Comparison of ENCODE assay signal across 11 mouse cellular contexts in genomic region chr17:51408367-51408766, GRCm38 (mm10).
DNase-seq lines count a peak whose midpoint lies in the region; ATAC-seq and TF ChIP-seq lines count a peak whose summit lies in the region.
"Had no signal": no experiment of that assay in that cellular context is flagged by ENCODE, and none has a peak within 500 bp of the region (broad histone marks: within the 10 kb centered on the region; RNA-seq: fewer than 3 reads in every experiment).

No protein-coding gene starts in this region.

- H3K9me3 ChIP-seq in heart, embryonic 16.5 days (replicated peaks; ENCODE audit: control insufficient read depth, low read length), result no peaks in the 10 kb centered on the region
- H3K9me3 ChIP-seq in intestine, embryonic 15.5 days, result no peaks in the 10 kb centered on the region
- H3K9me3 ChIP-seq: limb, embryonic 13.5 days had no signal

- H3K27ac ChIP-seq in heart, embryonic 16.5 days (ENCODE audit: low read length), result 0 out of 2 replicates have a peak overlapping the region, but pooled peaks have one; percentile 37
- H3K27ac ChIP-seq in liver, adult 2 months (replicated peaks; ENCODE audit: insufficient read depth, low read depth, low read length), result no peak overlapping the region
- H3K27ac ChIP-seq in intestine, embryonic 15.5 days, result no peak overlapping the region
- H3K27ac ChIP-seq: limb, embryonic 13.5 days had no signal

- no peak for TF ChIP-seq CTCF in liver, adult 2 months (IDR thresholded peaks at IDR 0.05; ENCODE audit: low read depth, low read length)

- peak; percentile 61 for ATAC-seq in heart, embryonic 16.5 days (replicated peaks; ENCODE audit: extremely low read depth, insufficient read depth, low FRiP score)
- peak; percentile 69 for ATAC-seq in megakaryocyte-erythroid progenitor cell, adult 5-6 weeks (replicated peaks; ENCODE audit: low FRiP score, low TSS enrichment, poor library complexity, severe bottlenecking)
- ATAC-seq in intestine, embryonic 15.5 days, result no peak

- no peak for TF ChIP-seq POLR2A in liver, adult 2 months (IDR thresholded peaks at IDR 0.05; ENCODE audit: extremely low read depth, insufficient read depth, low read length)

- no peak overlapping the region for H3K4me3 ChIP-seq in heart, embryonic 16.5 days (ENCODE audit: low read length)
- H3K4me3 ChIP-seq in liver, adult 2 months (ENCODE audit: insufficient read depth, low read depth, low read length), result no peak overlapping the region
- H3K4me3 ChIP-seq in intestine, embryonic 15.5 days (replicated peaks), result no peak overlapping the region
- H3K4me3 ChIP-seq: limb, embryonic 13.5 days had no signal

- no peak for DNase-seq in heart, postnatal 4 days
- DNase-seq in liver, adult 2 months (ENCODE audit: extremely low read depth, low read depth, low spot score), result peak; percentile 5
- DNase-seq in thymus, postnatal 4 days, result peak; percentile 83
- no peak for DNase-seq in right cerebral cortex, postnatal 4 days
- DNase-seq in testis, postnatal 10 days (ENCODE audit: low spot score), result no peak
- DNase-seq: cerebellum, adult 2 months; heart, postnatal 36 days had no signal

- 46% methylated on average over 3 of the region's 3 CpGs for WGBS in heart, embryonic 16.5 days
- 57% methylated on average over 3 of the region's 3 CpGs for WGBS in liver, adult 2 months
- 44% methylated on average over 3 of the region's 3 CpGs for WGBS in intestine, embryonic 15.5 days

- no peak overlapping the region for H3K4me2 ChIP-seq in heart, embryonic 16.5 days (ENCODE audit: low read depth, low read length)
- no peak overlapping the region for H3K4me2 ChIP-seq in intestine, embryonic 15.5 days (replicated peaks)
- H3K4me2 ChIP-seq: limb, embryonic 13.5 days had no signal

- H3K79me2 ChIP-seq in liver, adult 2 months (ENCODE audit: control insufficient read depth, insufficient read depth, low read length), result no peaks in the 10 kb centered on the region

- H3K9ac ChIP-seq in heart, embryonic 16.5 days (ENCODE audit: low read length), result no peak overlapping the region
- no peak overlapping the region for H3K9ac ChIP-seq in liver, adult 2 months (ENCODE audit: low read depth, low read length)
- H3K9ac ChIP-seq in intestine, embryonic 15.5 days, result no peak overlapping the region
- H3K9ac ChIP-seq: limb, embryonic 13.5 days had no signal

- no peaks in the 10 kb centered on the region for H3K27me3 ChIP-seq in heart, embryonic 16.5 days (ENCODE audit: control insufficient read depth, insufficient read depth, low read length)
- no peaks in the 10 kb centered on the region for H3K27me3 ChIP-seq in liver, adult 2 months (ENCODE audit: control insufficient read depth, insufficient read depth, low read length)
- H3K27me3 ChIP-seq in intestine, embryonic 15.5 days (replicated peaks), result no peaks in the 10 kb centered on the region
- H3K27me3 ChIP-seq: limb, embryonic 13.5 days had no signal

- H3K4me1 ChIP-seq in heart, embryonic 16.5 days (ENCODE audit: control insufficient read depth, insufficient read depth, low read length), result no peaks in the 10 kb centered on the region
- no peaks in the 10 kb centered on the region for H3K4me1 ChIP-seq in liver, adult 2 months (ENCODE audit: control insufficient read depth, insufficient read depth, low read length)
- H3K4me1 ChIP-seq in intestine, embryonic 15.5 days (replicated peaks), result no peaks in the 10 kb centered on the region
- H3K4me1 ChIP-seq: limb, embryonic 13.5 days had no signal

- no peaks in the 10 kb centered on the region for H3K36me3 ChIP-seq in heart, embryonic 16.5 days (ENCODE audit: control insufficient read depth, insufficient read depth)
- no peaks in the 10 kb centered on the region for H3K36me3 ChIP-seq in liver, adult 2 months (ENCODE audit: control insufficient read depth, insufficient read depth, low read length)
- no peaks in the 10 kb centered on the region for H3K36me3 ChIP-seq in intestine, embryonic 15.5 days
- H3K36me3 ChIP-seq: limb, embryonic 13.5 days had no signal

Comparison
In these comparisons a context has a peak if more than half of its experiments do, and no peak if none do; other contexts are left out.
1. DNase-seq: peak in liver, adult 2 months (single experiment) and thymus, postnatal 4 days (single experiment); none in heart, postnatal 4 days (single experiment), right cerebral cortex, postnatal 4 days (single experiment) and testis, postnatal 10 days (single experiment).